Mouse (Mus musculus): Measurements from ENCODE around the gene Lmo1. TPM values are rescaled to one million over a fixed set of nuclear protein-coding genes. Genes with fewer than 3 reads are reported as not detected.
"Not testable (repeated sequence)": the region's sequence is repeated elsewhere in the genome, so short reads cannot be mapped to it uniquely, and the experiment has no call there.

The Lmo1 gene
- polyA plus RNA-seq, 1 experiment from 2014 or later, result 37.3 TPM

GRCm38 (mm10) chr7:109141054-109141453, 34.0 kb downstream of the Lmo1 start:
- no peak for DNase-seq (ENCODE audit: low spot score)
- Histone ChIP-seq H3K36me3 (ENCODE audit: control insufficient read depth, insufficient read depth, low read length) (no peaks in the 10 kb centered on the region), H3K27me3 (replicated peaks; ENCODE audit: control insufficient read depth, insufficient read depth, low read length) (no peaks in the 10 kb centered on the region), H3K27ac (replicated peaks; ENCODE audit: low read depth, low read length) (no peak overlapping the region), H3K9ac (ENCODE audit: low read depth, low read length) (no peak overlapping the region), H3K9me3 (ENCODE audit: control insufficient read depth, low read length) (no peaks in the 10 kb centered on the region), H3K4me3 (ENCODE audit: low read depth, low read length) (no peak overlapping the region), H3K4me2 (ENCODE audit: low read depth, low read length) (no peak overlapping the region), H3K4me1 (ENCODE audit: control insufficient read depth, insufficient read depth, low read length) (peaks cover 9% of the 10 kb centered on the region)
- ATAC-seq (ENCODE audit: low read depth), result no peak
- WGBS, result 66% methylated on average over 2 of the region's 2 CpGs

GRCm38 (mm10) chr7:109139405-109139804, 35.6 kb downstream of the Lmo1 start:
- Histone ChIP-seq H3K27me3 (replicated peaks; ENCODE audit: control insufficient read depth, insufficient read depth, low read length) (no peaks in the 10 kb centered on the region), H3K4me2 (ENCODE audit: low read depth, low read length) (no peak overlapping the region), H3K27ac (replicated peaks; ENCODE audit: low read depth, low read length) (no peak overlapping the region), H3K9me3 (ENCODE audit: control insufficient read depth, low read length) (no peaks in the 10 kb centered on the region), H3K9ac (ENCODE audit: low read depth, low read length) (no peak overlapping the region), H3K36me3 (ENCODE audit: control insufficient read depth, insufficient read depth, low read length) (no peaks in the 10 kb centered on the region), H3K4me3 (ENCODE audit: low read depth, low read length) (no peak overlapping the region), H3K4me1 (ENCODE audit: control insufficient read depth, insufficient read depth, low read length) (peaks cover 9% of the 10 kb centered on the region)
- peak; percentile 85 for ATAC-seq (ENCODE audit: low read depth)
- DNase-seq (ENCODE audit: low spot score), result peak; percentile 90
- 0% methylated on average over 3 of the region's 3 CpGs for WGBS

- Histone ChIP-seq H3K4me1 (ENCODE audit: control insufficient read depth, insufficient read depth, low read length) (peaks cover under 1% of the 10 kb centered on the region; the same call in 1 of the 2 replicates), H3K9ac (ENCODE audit: low read depth, low read length) (no peak overlapping the region), H3K36me3 (ENCODE audit: control insufficient read depth, insufficient read depth, low read length) (no peaks in the 10 kb centered on the region), H3K27me3 (replicated peaks; ENCODE audit: control insufficient read depth, insufficient read depth, low read length) (no peaks in the 10 kb centered on the region), H3K4me3 (ENCODE audit: low read depth, low read length) (no peak overlapping the region), H3K9me3 (ENCODE audit: control insufficient read depth, low read length) (no peaks in the 10 kb centered on the region), H3K4me2 (ENCODE audit: low read depth, low read length) (no peak overlapping the region), H3K27ac (replicated peaks; ENCODE audit: low read depth, low read length) (no peak overlapping the region)
- no peak for DNase-seq (ENCODE audit: low spot score)
- no peak for ATAC-seq (ENCODE audit: low read depth)
- WGBS, result 76% methylated on average over 6 of the region's 8 CpGs
Observed at GRCm38 (mm10) chr7:109137441-109137840, 37.6 kb downstream of the Lmo1 start.

- Histone ChIP-seq H3K4me1 (ENCODE audit: control insufficient read depth, insufficient read depth, low read length) (no peaks in the 10 kb centered on the region), H3K9me3 (ENCODE audit: control insufficient read depth, low read length) (no peaks in the 10 kb centered on the region), H3K4me2 (ENCODE audit: low read depth, low read length) (no peak overlapping the region), H3K27me3 (replicated peaks; ENCODE audit: control insufficient read depth, insufficient read depth, low read length) (no peaks in the 10 kb centered on the region), H3K4me3 (ENCODE audit: low read depth, low read length) (no peak overlapping the region), H3K27ac (replicated peaks; ENCODE audit: low read depth, low read length) (no peak overlapping the region), H3K9ac (ENCODE audit: low read depth, low read length) (no peak overlapping the region), H3K36me3 (ENCODE audit: control insufficient read depth, insufficient read depth, low read length) (no peaks in the 10 kb centered on the region)
- WGBS, result 69% methylated on average over 2 of the region's 2 CpGs
- no peak for ATAC-seq (ENCODE audit: low read depth)
- DNase-seq (ENCODE audit: low spot score), result no peak
Observed at GRCm38 (mm10) chr7:109131565-109131964, 43.4 kb downstream of the Lmo1 start.

DNA sequence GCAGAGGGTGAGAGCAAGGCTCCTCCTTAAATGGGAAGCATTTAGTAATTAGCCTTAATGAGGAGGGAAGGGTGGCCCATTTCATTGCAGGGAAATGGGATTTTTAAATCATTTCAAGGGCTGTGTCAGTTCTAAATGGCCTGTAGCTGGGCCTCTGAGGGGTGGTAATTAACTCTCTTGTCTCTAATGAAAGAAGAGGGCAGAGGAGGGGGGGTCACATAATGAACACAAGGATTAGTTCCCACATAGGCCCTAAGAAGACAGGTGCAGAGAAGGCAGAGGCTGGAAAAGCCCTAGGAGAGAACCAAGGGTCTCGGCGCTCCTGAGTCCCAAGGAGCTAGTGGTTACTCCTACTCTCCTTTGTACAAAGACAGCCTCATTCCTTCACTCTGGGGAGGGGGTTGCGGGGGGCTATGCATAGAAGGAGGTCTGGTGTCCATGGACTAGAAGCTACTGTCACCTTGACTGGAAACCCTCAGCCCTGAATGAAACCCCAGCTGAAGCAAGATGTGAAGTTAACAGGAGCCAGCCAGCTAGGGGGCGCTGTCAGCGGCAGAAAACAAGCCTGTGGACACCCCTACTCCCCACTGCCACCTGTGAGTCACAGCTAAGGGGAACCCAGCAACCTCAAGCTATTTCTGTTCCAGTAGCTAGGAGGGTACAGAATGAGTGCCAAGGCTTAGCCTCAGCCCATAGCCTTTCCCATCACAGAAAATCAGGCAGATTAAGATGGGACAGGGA, 44.9 kb downstream of the Lmo1 start:
- no peaks in the 10 kb centered on the region for H3K27me3 ChIP-seq (replicated peaks; ENCODE audit: control insufficient read depth, insufficient read depth, low read length)
- ATAC-seq (ENCODE audit: low read depth) (no peak), DNase-seq (ENCODE audit: low spot score) (no peak)
- H3K9me3 ChIP-seq (ENCODE audit: control insufficient read depth, low read length), result no peaks in the 10 kb centered on the region
- H3K27ac ChIP-seq (replicated peaks; ENCODE audit: low read depth, low read length), result no peak overlapping the region
- 69% methylated on average over 5 of the region's 5 CpGs for WGBS
- no peak overlapping the region for H3K4me2 ChIP-seq (ENCODE audit: low read depth, low read length)
- H3K9ac ChIP-seq (ENCODE audit: low read depth, low read length), result no peak overlapping the region
- no peaks in the 10 kb centered on the region for H3K4me1 ChIP-seq (ENCODE audit: control insufficient read depth, insufficient read depth, low read length)
- H3K4me3 ChIP-seq (ENCODE audit: low read depth, low read length), result no peak overlapping the region
- no peaks in the 10 kb centered on the region for H3K36me3 ChIP-seq (ENCODE audit: control insufficient read depth, insufficient read depth, low read length)

DNA sequence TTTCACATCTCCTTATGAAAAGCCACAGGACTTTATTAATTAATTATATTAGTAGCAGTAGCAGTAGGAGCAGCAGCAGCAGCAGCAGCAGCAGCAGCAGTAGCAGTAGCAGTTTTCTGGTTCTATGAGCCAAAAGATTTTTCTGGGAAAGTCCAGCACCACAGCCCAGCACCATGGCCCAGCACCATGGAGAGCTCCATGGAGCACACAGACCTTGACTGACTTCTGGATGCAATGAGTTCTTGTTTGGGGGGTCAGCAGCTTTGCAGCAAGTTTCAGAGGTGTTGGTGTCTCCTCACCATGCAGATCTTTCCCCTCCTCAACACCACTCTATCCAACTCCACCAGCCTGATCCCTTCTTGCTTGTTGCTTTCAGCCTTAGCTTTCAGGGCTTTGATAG, 45.6 kb downstream of the Lmo1 start:
- Histone ChIP-seq H3K4me2 (ENCODE audit: low read depth, low read length) (no peak overlapping the region), H3K36me3 (ENCODE audit: control insufficient read depth, insufficient read depth, low read length) (no peaks in the 10 kb centered on the region), H3K4me1 (ENCODE audit: control insufficient read depth, insufficient read depth, low read length) (no peaks in the 10 kb centered on the region), H3K27ac (replicated peaks; ENCODE audit: low read depth, low read length) (no peak overlapping the region), H3K4me3 (ENCODE audit: low read depth, low read length) (no peak overlapping the region), H3K9ac (ENCODE audit: low read depth, low read length) (no peak overlapping the region), H3K27me3 (replicated peaks; ENCODE audit: control insufficient read depth, insufficient read depth, low read length) (no peaks in the 10 kb centered on the region), H3K9me3 (ENCODE audit: control insufficient read depth, low read length) (no peaks in the 10 kb centered on the region)
- DNase-seq (ENCODE audit: low spot score) (peak; percentile 62), ATAC-seq (ENCODE audit: low read depth) (no peak)

DNA sequence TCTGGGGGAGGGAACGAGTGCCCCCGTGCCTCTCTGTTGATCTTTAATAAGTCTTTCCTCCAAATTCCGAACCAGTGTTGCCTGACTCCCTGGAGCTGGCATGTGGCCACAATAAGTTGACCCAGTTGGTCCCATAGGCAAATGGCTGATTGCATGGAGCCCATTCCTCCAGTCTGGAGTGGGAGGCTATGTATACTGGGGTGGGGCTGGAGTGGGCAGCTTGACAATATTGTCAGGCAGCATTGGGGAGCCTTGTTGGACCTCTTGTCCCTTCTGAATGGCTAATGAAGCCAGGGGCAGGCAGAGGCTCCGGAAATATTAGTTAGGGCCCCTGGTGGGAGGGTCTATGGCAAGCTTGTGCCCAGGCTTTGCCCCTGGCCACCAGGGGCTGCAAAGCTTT, 59.1 kb downstream of the Lmo1 start:
- Histone ChIP-seq H3K27me3 (replicated peaks; ENCODE audit: control insufficient read depth, insufficient read depth, low read length) (no peaks in the 10 kb centered on the region), H3K4me2 (ENCODE audit: low read depth, low read length) (no peak overlapping the region), H3K9ac (ENCODE audit: low read depth, low read length) (no peak overlapping the region), H3K9me3 (ENCODE audit: control insufficient read depth, low read length) (no peaks in the 10 kb centered on the region), H3K4me3 (ENCODE audit: low read depth, low read length) (no peak overlapping the region), H3K36me3 (ENCODE audit: control insufficient read depth, insufficient read depth, low read length) (no peaks in the 10 kb centered on the region), H3K27ac (replicated peaks; ENCODE audit: low read depth, low read length) (no peak overlapping the region), H3K4me1 (ENCODE audit: control insufficient read depth, insufficient read depth, low read length) (no peaks in the 10 kb centered on the region)
- DNase-seq (ENCODE audit: low spot score) (no peak), ATAC-seq (ENCODE audit: low read depth) (no peak)
- WGBS, result 73% methylated on average over 4 of the region's 4 CpGs

GRCm38 (mm10) chr7:109115488-109115887, 59.5 kb downstream of the Lmo1 start:
- H3K4me1 ChIP-seq (ENCODE audit: control insufficient read depth, insufficient read depth, low read length); H3K9me3 ChIP-seq (ENCODE audit: control insufficient read depth, low read length); H3K9ac ChIP-seq (ENCODE audit: low read depth, low read length); H3K4me3 ChIP-seq (ENCODE audit: low read depth, low read length); H3K27me3 ChIP-seq (replicated peaks; ENCODE audit: control insufficient read depth, insufficient read depth, low read length); H3K4me2 ChIP-seq (ENCODE audit: low read depth, low read length); H3K36me3 ChIP-seq (ENCODE audit: control insufficient read depth, insufficient read depth, low read length); H3K27ac ChIP-seq (replicated peaks; ENCODE audit: low read depth, low read length); DNase-seq (ENCODE audit: low spot score): not testable (repeated sequence)
- ATAC-seq (ENCODE audit: low read depth), result peak; percentile 60
- no CpG with 5 or more reads among the region's 4 CpGs for WGBS

DNA sequence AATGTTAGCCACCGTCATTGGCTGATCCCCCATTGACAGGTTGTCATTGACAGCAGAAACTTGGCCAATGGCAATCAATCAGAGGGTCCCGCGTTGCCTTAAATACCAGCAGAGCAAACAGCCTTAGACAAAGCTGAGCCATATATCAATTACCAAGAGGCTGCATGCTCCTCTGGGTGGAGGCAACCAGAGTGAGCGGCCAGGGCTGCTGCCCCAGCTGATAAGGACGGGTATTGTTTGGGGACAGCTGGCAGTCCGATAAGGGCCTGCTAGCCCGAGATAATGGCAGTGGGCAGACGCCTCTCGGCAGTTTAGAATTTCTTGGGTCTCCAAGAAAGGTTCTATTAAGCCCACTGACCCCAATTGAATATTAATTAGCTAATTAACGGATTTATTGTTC, 60.1 kb downstream of the Lmo1 start:
- DNase-seq (ENCODE audit: low spot score), result peak; percentile 20
- Histone ChIP-seq H3K36me3 (ENCODE audit: control insufficient read depth, insufficient read depth, low read length) (no peaks in the 10 kb centered on the region), H3K4me2 (ENCODE audit: low read depth, low read length) (no peak overlapping the region), H3K27ac (replicated peaks; ENCODE audit: low read depth, low read length) (no peak overlapping the region), H3K4me3 (ENCODE audit: low read depth, low read length) (no peak overlapping the region), H3K27me3 (replicated peaks; ENCODE audit: control insufficient read depth, insufficient read depth, low read length) (no peaks in the 10 kb centered on the region), H3K9ac (ENCODE audit: low read depth, low read length) (no peak overlapping the region), H3K4me1 (ENCODE audit: control insufficient read depth, insufficient read depth, low read length) (no peaks in the 10 kb centered on the region), H3K9me3 (ENCODE audit: control insufficient read depth, low read length) (no peaks in the 10 kb centered on the region)
- 58% methylated on average over 10 of the region's 10 CpGs for WGBS
- peak; percentile 30; the same call in 1 of the 2 replicates for ATAC-seq (ENCODE audit: low read depth)
